Mouse (Mus musculus) macrophage (primary cell): Measurements from ENCODE around the gene P2rx5. TPM values are rescaled to one million over a fixed set of nuclear protein-coding genes. Genes with fewer than 3 reads are reported as not detected.

Source experiments
- polyA plus RNA-seq: library from polyadenylated mRNA; stranded (reverse); fragments of 250-400 nt; gene quantifications from 3 replicates; pipeline ENCODE4 v1.2.4, GENCODE M21; 2018; ENCODE audit warnings: inconsistent platforms

P2rx5 gene
- polyA plus RNA-seq, 1 experiment from 2014 or later: 0.42 TPM

Other genes with a start within 250 kb of the P2rx5 start
- gene Atp2a3, start 199.3 kb upstream of the P2rx5 start, polyA plus RNA-seq: 5.0 to 11.9 TPM (median 5.1 TPM) in 3 replicates
- gene P2rx1, start 161.3 kb upstream of the P2rx5 start, polyA plus RNA-seq: 0.12 to 0.80 TPM (median 0.33 TPM) in 3 replicates
- gene Camkk1, start 141.4 kb upstream of the P2rx5 start, polyA plus RNA-seq: not detected in 3 replicates
- 4.9 to 6.5 TPM (median 4.9 TPM) in 3 replicates for gene Ncbp3, start 112.6 kb upstream of the P2rx5 start, polyA plus RNA-seq
- gene Itgae, start 69.8 kb upstream of the P2rx5 start, polyA plus RNA-seq: 0.04 to 0.10 TPM in 2 of 3 replicates, not detected in the other
- gene Haspin, start 22.1 kb upstream of the P2rx5 start, polyA plus RNA-seq: 3.7 to 6.3 TPM (median 4.0 TPM) in 3 replicates
- 17.6 to 52.2 TPM (median 32.5 TPM) in 3 replicates for gene Emc6, start 16.6 kb downstream of the P2rx5 start, polyA plus RNA-seq
- 31.5 to 54.1 TPM (median 45.7 TPM) in 3 replicates for gene Tax1bp3, start 16.7 kb downstream of the P2rx5 start, polyA plus RNA-seq
- 28.3 to 65.1 TPM (median 44.3 TPM) in 3 replicates for gene Ctns, start 38.6 kb downstream of the P2rx5 start, polyA plus RNA-seq
- gene Shpk, start 39.0 kb downstream of the P2rx5 start, polyA plus RNA-seq: 3.1 to 4.5 TPM (median 3.4 TPM) in 3 replicates
- gene Trpv1, start 73.9 kb downstream of the P2rx5 start, polyA plus RNA-seq: not detected in 3 replicates
- gene Trpv3, start 107.0 kb downstream of the P2rx5 start, polyA plus RNA-seq: not detected in 3 replicates
- 0.83 to 3.9 TPM (median 1.8 TPM) in 3 replicates for gene Aspa, start 169.2 kb downstream of the P2rx5 start, polyA plus RNA-seq
- gene Gm49340, start 169.3 kb downstream of the P2rx5 start, polyA plus RNA-seq: not detected in 3 replicates
- gene Spata22, start 169.3 kb downstream of the P2rx5 start, polyA plus RNA-seq: not detected in 3 replicates
- not detected in 3 replicates for gene Olfr20, start 190.4 kb downstream of the P2rx5 start, polyA plus RNA-seq
- not detected in 3 replicates for gene Olfr376, start 210.8 kb downstream of the P2rx5 start, polyA plus RNA-seq
- gene Olfr1, start 239.2 kb downstream of the P2rx5 start, polyA plus RNA-seq: not detected in 3 replicates